Mouse (Mus musculus): ENCODE results near the gene Homer1.

GRCm38 (mm10) chr13:93332491-93332890 lies 33.1 kb downstream of the Homer1 start:
- TF ChIP-seq CTCF (IDR thresholded peaks at IDR 0.05; ENCODE audit: extremely low read depth, insufficient read length, insufficient replicate concordance, low read depth, low read length): no peak
- TF ChIP-seq POLR2A (IDR thresholded peaks at IDR 0.05; ENCODE audit: low read depth, low read length): no peak
